Mouse (Mus musculus): ENCODE results near the gene 1700012B09Rik. TPM values are rescaled to one million over a fixed set of nuclear protein-coding genes. Genes with fewer than 3 reads are reported as not detected.

Gene 1700012B09Rik
- polyA plus RNA-seq, 1 experiment from 2014 or later = 0.26 TPM

GRCm38 (mm10) chr9:14726629-14727028 is 44.2 kb downstream of the 1700012B09Rik start:
- 0 out of 2 replicates have a peak, but pooled peaks cover 3% of the 10 kb centered on the region for H3K4me1 ChIP-seq (replicated peaks)
- ATAC-seq (replicated peaks; ENCODE audit: insufficient number of reproducible peaks, insufficient read depth, low FRiP score, low read depth) = no peak
- H3K9me3 ChIP-seq (replicated peaks) = no peaks in the 10 kb centered on the region
- H3K9ac ChIP-seq = no peak overlapping the region
- H3K4me3 ChIP-seq = no peak overlapping the region
- WGBS = 85% methylated on average over 4 of the region's 4 CpGs
- no peaks in the 10 kb centered on the region for H3K36me3 ChIP-seq
- H3K4me2 ChIP-seq = no peak overlapping the region
- no peak overlapping the region for H3K27ac ChIP-seq
- no peaks in the 10 kb centered on the region for H3K27me3 ChIP-seq

GRCm38 (mm10) chr9:14726005-14726404 is 44.8 kb downstream of the 1700012B09Rik start:
- ATAC-seq (replicated peaks; ENCODE audit: insufficient number of reproducible peaks, insufficient read depth, low FRiP score, low read depth) = no peak
- Histone ChIP-seq H3K36me3 (no peaks in the 10 kb centered on the region), H3K9ac (no peak overlapping the region), H3K27ac (no peak overlapping the region), H3K27me3 (no peaks in the 10 kb centered on the region), H3K4me2 (no peak overlapping the region), H3K9me3 (replicated peaks) (no peaks in the 10 kb centered on the region), H3K4me1 (replicated peaks) (0 out of 2 replicates have a peak, but pooled peaks cover 2% of the 10 kb centered on the region), H3K4me3 (no peak overlapping the region)
- WGBS = 66% methylated on average over 6 of the region's 6 CpGs

- Histone ChIP-seq H3K4me1 (replicated peaks) (no peaks in the 10 kb centered on the region), H3K4me3 (no peak overlapping the region), H3K36me3 (no peaks in the 10 kb centered on the region), H3K27me3 (no peaks in the 10 kb centered on the region), H3K4me2 (no peak overlapping the region), H3K9ac (no peak overlapping the region), H3K27ac (no peak overlapping the region), H3K9me3 (replicated peaks) (no peaks in the 10 kb centered on the region)
- WGBS = 66% methylated on average over 5 of the region's 5 CpGs
- no peak for ATAC-seq (replicated peaks; ENCODE audit: insufficient number of reproducible peaks, insufficient read depth, low FRiP score, low read depth)
Measured at GRCm38 (mm10) chr9:14724755-14725420, 45.9 kb downstream of the 1700012B09Rik start.

- no peak for ATAC-seq (replicated peaks; ENCODE audit: insufficient number of reproducible peaks, insufficient read depth, low FRiP score, low read depth)
- H3K9ac ChIP-seq = no peak overlapping the region
- WGBS = 67% methylated on average over 5 of the region's 5 CpGs
Measured at GRCm38 (mm10) chr9:14721610-14722009, 49.2 kb downstream of the 1700012B09Rik start.

GRCm38 (mm10) chr9:14720384-14720783 is 50.4 kb downstream of the 1700012B09Rik start:
- Histone ChIP-seq H3K9me3 (replicated peaks) (no peaks in the 10 kb centered on the region), H3K4me2 (no peak overlapping the region), H3K36me3 (no peaks in the 10 kb centered on the region), H3K9ac (no peak overlapping the region), H3K27ac (no peak overlapping the region), H3K27me3 (no peaks in the 10 kb centered on the region), H3K4me3 (no peak overlapping the region), H3K4me1 (replicated peaks) (peaks cover 13% of the 10 kb centered on the region)
- ATAC-seq (replicated peaks; ENCODE audit: insufficient number of reproducible peaks, insufficient read depth, low FRiP score, low read depth) = no peak
- 73% methylated on average over 2 of the region's 2 CpGs for WGBS

More at GRCm38 (mm10) chr9:14721610-14722009, 49.2 kb downstream of the 1700012B09Rik start:
- Histone ChIP-seq H3K36me3 (no peaks in the 10 kb centered on the region), H3K4me3 (no peak overlapping the region), H3K27me3 (no peaks in the 10 kb centered on the region), H3K4me2 (no peak overlapping the region), H3K9me3 (replicated peaks) (no peaks in the 10 kb centered on the region), H3K4me1 (replicated peaks) (peaks cover 13% of the 10 kb centered on the region), H3K27ac (no peak overlapping the region)

GRCm38 (mm10) chr9:14718332-14718691 is 52.5 kb downstream of the 1700012B09Rik start:
- Histone ChIP-seq H3K4me2 (peak overlapping the region; percentile 59), H3K9ac (peak overlapping the region; percentile 42; the same call in 1 of the 2 replicates), H3K4me1 (replicated peaks) (peaks cover 13% of the 10 kb centered on the region), H3K27me3 (no peaks in the 10 kb centered on the region), H3K9me3 (replicated peaks) (no peaks in the 10 kb centered on the region), H3K27ac (peak overlapping the region; percentile 59), H3K36me3 (no peaks in the 10 kb centered on the region), H3K4me3 (peak overlapping the region; percentile 32)
- peak; percentile 18; the same call in 1 of the 2 replicates for ATAC-seq (replicated peaks; ENCODE audit: insufficient number of reproducible peaks, insufficient read depth, low FRiP score, low read depth)

GRCm38 (mm10) chr9:14717689-14718331 is 53.0 kb downstream of the 1700012B09Rik start:
- H3K9me3 ChIP-seq (replicated peaks) = no peaks in the 10 kb centered on the region
- peaks cover 13% of the 10 kb centered on the region for H3K4me1 ChIP-seq (replicated peaks)
- peak overlapping the region; percentile 32 for H3K4me3 ChIP-seq
- peak overlapping the region; percentile 42; the same call in 1 of the 2 replicates for H3K9ac ChIP-seq
- peak overlapping the region; percentile 59 for H3K4me2 ChIP-seq
- WGBS = 19% methylated on average over 14 of the region's 14 CpGs
- H3K27ac ChIP-seq = peak overlapping the region; percentile 59
- H3K27me3 ChIP-seq = no peaks in the 10 kb centered on the region
- ATAC-seq (replicated peaks; ENCODE audit: insufficient number of reproducible peaks, insufficient read depth, low FRiP score, low read depth) = no peak; the same call in 1 of the 2 replicates
- no peaks in the 10 kb centered on the region for H3K36me3 ChIP-seq

- no peak overlapping the region for H3K4me3 ChIP-seq
- WGBS = 91% methylated on average over 15 of the region's 15 CpGs
- ATAC-seq (replicated peaks; ENCODE audit: insufficient number of reproducible peaks, insufficient read depth, low FRiP score, low read depth) = no peak
Measured at GRCm38 (mm10) chr9:14715258-14715657, 55.6 kb downstream of the 1700012B09Rik start.

GRCm38 (mm10) chr9:14710910-14711309 is 59.9 kb downstream of the 1700012B09Rik start:
- Histone ChIP-seq H3K4me3 (no peak overlapping the region), H3K4me1 (replicated peaks) (0 out of 2 replicates have a peak, but pooled peaks cover under 1% of the 10 kb centered on the region), H3K9me3 (replicated peaks) (no peaks in the 10 kb centered on the region), H3K27ac (no peak overlapping the region), H3K4me2 (no peak overlapping the region), H3K27me3 (no peaks in the 10 kb centered on the region), H3K9ac (no peak overlapping the region), H3K36me3 (no peaks in the 10 kb centered on the region)
- WGBS = 74% methylated on average over 3 of the region's 3 CpGs
- ATAC-seq (replicated peaks; ENCODE audit: insufficient number of reproducible peaks, insufficient read depth, low FRiP score, low read depth) = no peak

More at GRCm38 (mm10) chr9:14715258-14715657, 55.6 kb downstream of the 1700012B09Rik start:
- Histone ChIP-seq H3K27ac (no peak overlapping the region), H3K36me3 (no peaks in the 10 kb centered on the region), H3K27me3 (no peaks in the 10 kb centered on the region), H3K9ac (no peak overlapping the region), H3K4me1 (replicated peaks) (peaks cover 13% of the 10 kb centered on the region), H3K4me2 (no peak overlapping the region), H3K9me3 (replicated peaks) (no peaks in the 10 kb centered on the region)
